Mouse (Mus musculus) adrenal gland, postnatal 10 days (tissue): ENCODE measurements around the gene Tmem164. TPM values are rescaled to one million over a fixed set of nuclear protein-coding genes. Genes with fewer than 3 reads are reported as not detected.
"Not testable (repeated sequence)": the region's sequence is repeated elsewhere in the genome, so short reads cannot be mapped to it uniquely, and the experiment has no call there.

ENCODE experiments used
- DNase-seq: peaks from one replicate; pipeline ENCODE4 v3.0.0; 2021; ENCODE audit warnings: mixed read lengths
- long read RNA-seq, 2 experiments: library from polyadenylated mRNA; stranded (forward); transcript quantifications; one replicate each; pipeline ENCODE4 v2.0.0; 2021
- total RNA-seq, 2 experiments: library from RNA; stranded (reverse); gene quantifications; 2 replicates each; pipeline ENCODE4 v1.2.3; 2021

Gene Tmem164
- 10 to 100 TPM; 35.7 to 38.8 TPM for total RNA-seq
- long read RNA-seq, experiment 1, full-length matches to known transcripts: 9 of 42 reads
- long read RNA-seq, experiment 1, partial matches to known transcripts: 30 of 42 reads
- long read RNA-seq, experiment 1, other reads (novel, unspliced or antisense): 3 of 42 reads
- long read RNA-seq, experiment 2, full-length matches to known transcripts: 8 of 45 reads
- long read RNA-seq, experiment 2, partial matches to known transcripts: 19 of 45 reads
- long read RNA-seq, experiment 2, other reads (novel, unspliced or antisense): 18 of 45 reads

- peak; percentile 84 for DNase-seq
Observed at GRCm38 (mm10) chrX:142681056-142681615, at the start of gene Tmem164. Gene Tmem164 (plus strand): TSS chrX:142681406.

- DNase-seq: not testable (repeated sequence)
Observed at GRCm38 (mm10) chrX:142632990-142633389, 48.2 kb upstream of the Tmem164 start.

DNA sequence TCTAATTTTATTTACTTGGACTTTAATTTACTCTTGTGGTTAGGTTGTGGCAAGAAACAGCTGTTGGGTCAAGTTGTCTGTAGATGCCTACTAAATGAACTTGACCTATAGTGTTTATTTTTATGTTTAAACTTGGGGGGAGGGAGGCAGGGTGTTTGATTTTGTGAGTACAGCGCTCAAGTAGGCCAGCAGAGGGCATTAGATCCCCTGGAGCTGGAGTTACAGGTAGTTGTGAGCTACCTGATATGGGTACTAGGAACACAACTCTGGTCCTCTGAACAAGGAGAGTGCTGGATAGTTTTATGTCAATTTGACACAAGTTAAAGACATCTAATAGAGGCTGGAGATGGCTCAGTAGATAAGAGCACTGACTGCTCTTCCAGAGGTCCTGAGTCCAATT is 34.0 kb upstream of the Tmem164 start:
- DNase-seq: no peak

DNA sequence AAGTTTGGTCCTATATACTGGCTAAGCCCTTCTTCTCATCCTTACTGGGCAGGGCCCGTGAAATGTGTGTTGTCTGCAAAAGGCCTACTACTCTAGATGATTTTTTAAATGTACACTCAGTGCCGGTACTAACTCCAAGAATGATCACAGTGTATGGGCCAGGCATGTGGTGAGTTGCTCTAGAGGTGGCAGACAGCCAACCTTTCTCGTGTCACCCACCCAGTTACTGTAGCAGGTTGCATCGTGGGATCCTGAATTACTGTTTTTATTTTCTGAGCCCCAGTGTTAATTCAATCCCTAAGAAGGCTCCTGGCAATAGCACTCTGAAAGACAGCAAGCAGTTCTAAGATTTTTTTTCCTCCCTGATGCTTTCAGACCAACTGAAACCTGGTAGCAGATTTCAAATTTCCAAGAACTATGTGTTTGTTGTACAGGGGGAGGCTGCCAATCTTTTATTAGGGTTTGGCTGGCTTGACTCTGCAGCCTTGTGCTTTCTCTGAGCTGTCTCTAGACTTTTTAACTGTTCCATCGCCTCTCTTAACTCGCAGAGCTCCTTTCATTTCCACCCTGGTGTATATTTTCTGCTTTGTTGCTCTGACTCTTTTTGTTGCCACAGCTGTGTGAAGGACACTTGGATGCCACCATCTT is 31.0 kb upstream of the Tmem164 start:
- no peak for DNase-seq

DNA sequence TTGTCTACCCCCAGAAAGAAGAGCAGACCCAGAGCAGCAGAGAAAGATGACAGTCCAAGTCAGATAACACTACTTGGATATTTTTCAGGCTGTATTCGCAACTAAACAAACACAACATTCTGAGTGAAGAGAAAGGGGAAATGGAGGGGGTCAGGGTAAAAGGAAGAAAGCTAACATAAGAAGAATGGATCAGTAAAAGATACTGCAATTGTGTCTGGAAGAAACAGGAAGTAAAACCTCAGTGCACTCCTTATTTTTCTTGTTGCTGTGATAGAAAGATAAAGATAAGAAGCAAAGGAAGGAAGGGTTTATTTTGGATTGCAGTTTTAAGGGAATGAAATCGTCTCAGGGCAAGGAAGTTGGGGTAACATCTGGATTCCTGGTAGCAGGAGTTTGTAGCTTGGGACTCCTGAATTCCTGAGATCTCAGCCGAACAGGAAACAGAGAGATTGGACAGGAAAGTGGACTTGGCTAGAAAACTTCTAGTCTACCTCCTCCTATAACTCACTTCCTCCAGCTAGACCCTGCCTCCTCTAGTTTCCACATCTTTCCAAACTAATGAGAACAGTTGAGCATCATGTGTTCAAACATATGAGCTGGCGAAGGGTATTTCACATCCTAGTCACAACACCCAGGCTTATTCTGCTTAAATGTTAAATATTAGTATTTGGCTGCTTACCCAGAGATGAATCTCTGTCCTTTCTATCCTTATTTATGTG is 16.3 kb upstream of the Tmem164 start:
- DNase-seq: no peak

DNA sequence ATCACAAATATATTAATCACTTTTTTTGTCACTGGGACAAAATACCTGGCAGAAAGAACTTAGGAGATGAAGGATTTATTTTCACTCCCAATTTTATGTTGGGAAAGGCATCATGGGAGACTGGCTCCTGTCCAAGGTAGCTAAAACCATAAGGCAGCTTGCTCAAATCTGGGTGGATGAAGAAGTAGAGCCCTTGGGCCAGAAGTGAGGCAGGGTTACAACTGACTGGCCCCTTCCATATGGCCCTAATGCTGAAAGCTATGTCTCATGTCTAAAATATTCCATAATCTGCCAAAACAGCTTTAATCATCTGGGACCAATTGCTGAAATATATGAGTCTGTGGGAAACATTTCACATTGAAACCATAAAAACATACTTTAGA is 15.8 kb upstream of the Tmem164 start:
- no peak for DNase-seq

GRCm38 (mm10) chrX:142669312-142670091 is 11.7 kb upstream of the Tmem164 start:
- DNase-seq: no peak

DNA sequence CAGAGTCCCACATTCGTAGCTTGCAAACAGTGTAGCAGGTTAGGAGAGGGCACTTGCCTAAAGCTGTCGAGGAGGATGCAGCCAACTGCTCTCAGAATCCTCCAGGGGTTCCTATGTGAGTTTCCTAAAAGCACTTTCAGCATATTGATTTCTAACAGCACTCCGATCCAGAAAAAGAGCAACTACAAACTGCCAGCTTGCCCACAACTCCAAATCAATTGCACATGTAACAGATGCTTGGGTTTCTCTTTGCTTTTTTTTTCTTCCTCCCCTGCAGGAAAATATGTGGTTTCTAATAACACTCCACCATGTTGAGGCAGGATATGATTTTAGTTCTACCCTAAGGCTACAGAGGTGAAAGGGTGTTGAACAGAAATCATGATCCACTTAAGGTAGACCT is 11.1 kb upstream of the Tmem164 start:
- DNase-seq: no peak

DNA sequence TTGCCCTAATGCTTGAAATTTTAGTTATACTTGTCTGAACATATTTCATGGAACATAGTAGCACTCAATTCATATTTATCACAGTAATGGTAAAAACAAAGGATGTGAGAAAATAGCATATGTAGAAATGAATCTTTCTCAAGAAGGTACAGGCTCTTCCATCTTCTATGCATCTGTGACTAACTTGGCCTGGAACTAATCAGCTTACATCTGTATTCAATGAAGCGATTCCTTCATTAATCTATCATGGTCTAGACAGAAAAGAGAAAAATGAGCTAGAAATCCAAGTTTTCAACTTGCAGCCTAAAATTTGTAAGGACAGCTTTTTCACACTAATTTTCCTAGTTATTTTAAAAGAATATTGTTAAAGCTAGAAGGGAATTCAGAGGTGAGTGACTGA is 10.1 kb upstream of the Tmem164 start:
- no peak for DNase-seq

DNA sequence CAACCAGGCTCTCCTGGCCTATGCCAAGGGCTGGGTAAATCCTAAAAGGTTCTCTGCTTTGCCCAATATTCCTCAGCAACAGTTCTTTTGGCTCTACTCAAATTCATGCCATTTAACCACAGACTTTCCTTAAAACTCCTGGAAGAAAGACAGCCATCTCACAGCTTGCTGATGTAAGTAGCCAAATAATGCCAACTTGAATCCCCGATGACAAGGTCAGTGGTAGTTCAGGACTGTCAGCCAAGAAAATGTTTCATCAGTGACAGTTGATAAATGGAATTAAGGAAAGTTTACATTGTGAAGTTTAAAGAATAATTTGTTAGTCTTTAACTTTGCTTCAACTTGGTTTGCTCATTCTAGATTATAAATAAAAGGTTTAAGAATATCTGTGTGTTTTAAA is 8.5 kb upstream of the Tmem164 start:
- no peak for DNase-seq

GRCm38 (mm10) chrX:142677193-142677592 is 4.0 kb upstream of the Tmem164 start:
- DNase-seq: no peak

- no peak for DNase-seq
Observed at GRCm38 (mm10) chrX:142678499-142679474, 2.4 kb upstream of the Tmem164 start.

DNA sequence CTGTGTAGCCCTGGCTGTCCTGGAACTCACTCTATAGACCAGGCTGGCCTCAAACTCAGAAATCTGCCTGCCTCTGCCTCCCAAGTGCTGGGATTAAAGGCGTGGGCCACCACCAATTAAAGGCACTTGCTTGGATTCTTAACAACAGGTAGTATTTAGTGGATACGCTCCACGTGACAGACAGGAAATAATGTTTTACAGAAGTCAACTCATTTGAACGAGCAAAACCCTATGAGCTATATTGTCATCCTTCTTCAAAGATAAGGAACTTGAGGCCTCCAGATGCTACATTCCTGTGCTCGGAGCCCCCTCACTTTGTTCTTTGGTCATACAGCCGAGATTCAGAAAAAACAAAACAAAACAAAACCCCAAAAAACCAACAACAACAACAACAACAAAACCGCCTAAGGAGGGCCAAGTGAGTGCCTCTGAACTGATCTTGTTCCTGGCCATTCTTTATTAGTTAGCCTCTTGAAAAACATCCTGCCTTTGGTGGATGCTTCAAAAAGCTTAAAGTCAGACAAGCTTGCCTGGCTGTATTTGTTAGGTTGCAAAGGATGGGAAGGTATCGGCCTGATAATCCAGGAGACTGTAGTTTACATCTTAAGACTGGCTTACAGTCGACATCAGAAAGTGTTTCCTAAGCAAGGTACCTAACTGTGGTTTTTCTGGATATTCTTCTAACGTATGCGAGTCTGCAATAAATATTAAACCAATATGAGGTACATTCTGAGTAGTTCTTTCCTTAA is 1.5 kb upstream of the Tmem164 start:
- DNase-seq: no peak

DNA sequence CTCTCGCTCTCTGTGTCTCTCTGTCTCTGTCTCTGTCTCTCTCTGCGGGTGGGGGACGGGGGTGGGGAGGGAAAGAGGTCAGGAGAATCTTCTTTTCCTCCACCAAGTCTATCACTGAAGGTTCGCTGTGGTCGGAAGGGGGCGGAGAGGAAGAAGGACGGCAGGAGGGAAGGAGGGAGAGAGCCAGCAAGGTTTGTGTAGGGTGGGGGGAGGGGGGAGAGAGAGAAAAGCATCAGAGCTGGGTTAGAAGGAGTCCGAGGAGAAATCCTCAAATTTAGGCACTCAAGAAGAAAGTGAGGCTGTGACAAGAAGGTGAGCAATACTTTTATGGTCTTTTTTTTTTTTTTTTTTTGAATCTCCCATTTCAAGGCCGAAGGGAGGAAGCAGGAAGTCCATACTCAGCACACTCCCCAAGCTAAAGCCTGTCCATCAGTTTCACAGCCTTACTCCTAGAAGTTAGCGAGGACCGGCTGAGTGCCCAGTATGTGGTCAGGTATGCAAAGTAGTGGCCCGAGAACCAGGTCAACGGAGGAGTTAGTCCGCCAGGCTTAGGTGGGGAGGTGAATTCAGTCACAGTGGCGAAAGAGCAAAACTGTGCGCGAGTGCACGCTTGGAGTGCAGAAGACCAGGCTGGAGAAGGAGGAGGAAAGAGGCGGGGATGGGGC is 683 bp upstream of the Tmem164 start:
- no peak for DNase-seq

DNA sequence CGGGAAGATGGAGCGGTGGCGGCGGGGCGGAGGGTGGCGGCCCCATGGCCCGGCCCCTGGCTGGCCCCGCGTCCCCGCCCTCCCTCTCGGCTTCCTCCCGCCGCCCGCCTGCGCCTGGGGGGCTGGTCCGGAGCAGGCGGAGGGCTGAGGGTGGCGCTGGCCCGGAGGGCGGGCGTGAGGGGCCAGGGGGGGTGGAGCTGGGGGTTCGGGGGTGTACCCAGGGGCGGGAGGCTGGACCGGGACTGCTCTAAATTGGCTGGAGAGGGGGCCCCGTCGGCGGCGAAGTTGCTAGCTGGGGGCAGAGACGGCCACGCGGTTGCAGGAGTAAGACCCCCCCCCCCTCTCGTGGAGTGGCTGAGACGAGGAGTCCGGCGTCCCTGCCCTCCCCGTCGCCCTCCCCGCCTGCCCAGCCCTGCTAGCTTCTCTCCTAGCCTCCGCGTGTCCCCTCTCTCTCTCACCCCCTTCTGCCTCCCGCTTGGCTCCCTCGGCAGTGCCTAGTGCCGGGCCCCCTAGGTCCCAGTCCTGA is 473 bp downstream of the Tmem164 start:
- peak; percentile 81 for DNase-seq

GRCm38 (mm10) chrX:142682176-142682820 is 1.1 kb downstream of the Tmem164 start:
- DNase-seq: peak; percentile 29

DNA sequence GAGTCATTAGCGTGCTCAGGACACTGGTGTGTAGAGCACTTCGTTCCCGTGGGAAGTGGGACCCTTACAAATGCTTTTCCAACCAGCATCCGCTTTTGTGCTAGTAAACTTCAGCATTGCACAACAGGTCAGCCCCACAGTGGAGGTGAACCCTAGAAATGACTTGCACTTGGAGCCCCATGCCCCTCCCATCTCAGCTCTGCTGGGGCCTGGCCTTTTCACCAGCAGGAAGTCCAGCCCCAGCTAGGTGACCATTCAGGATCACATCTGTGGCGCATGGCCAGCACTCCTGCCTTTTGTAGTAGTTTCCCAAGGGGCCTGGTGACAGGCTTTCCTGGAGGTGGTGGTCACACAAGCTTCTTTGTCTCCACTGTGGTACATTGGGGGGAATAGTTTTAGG is 1.8 kb downstream of the Tmem164 start:
- DNase-seq: peak; percentile 40

- DNase-seq: no peak
Observed at GRCm38 (mm10) chrX:142684674-142685073, 3.5 kb downstream of the Tmem164 start.

- DNase-seq: no peak
Observed at GRCm38 (mm10) chrX:142685676-142686075, 4.5 kb downstream of the Tmem164 start.
